Mouse (Mus musculus): ENCODE measurements at regions not wholly inside any gene's neighbourhood (a gene's known extent, or its start where the extent isn't known, plus 50 kb on each side); places are given as distances from the start of the nearest gene placed in this dataset.

DNA sequence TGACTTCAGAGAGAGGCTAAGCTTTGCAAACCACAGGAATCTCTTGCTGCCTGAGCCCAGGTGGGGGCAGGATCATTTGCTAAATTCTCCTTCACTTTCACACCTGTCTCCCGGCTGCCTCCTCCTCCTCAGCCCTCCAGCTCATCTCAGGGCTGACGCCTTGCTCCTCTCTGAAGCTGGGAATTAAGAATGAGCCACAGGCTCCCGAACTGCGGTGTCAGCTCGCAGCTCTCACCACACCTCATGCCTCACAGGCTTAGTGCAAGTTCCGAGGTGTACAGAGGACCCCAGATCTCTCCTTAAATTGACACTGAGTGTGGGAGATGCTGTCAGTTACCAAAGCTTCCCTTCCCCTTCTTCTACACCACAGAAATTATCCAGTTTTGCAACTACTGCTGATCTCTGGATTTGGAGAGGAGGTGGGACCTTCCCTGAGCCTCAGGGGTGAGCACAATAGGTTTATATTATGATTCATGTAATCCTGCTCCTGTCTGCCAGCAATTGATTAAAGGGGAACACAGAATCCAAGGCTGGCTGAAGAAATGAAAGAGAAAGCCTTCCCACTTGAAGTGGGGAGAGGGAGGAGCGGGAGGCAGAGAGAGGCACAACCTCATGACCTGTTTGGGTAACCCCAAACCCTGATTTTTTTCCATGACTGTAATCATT is 456.6 kb upstream of the Tbx3 start:
- DNase-seq (ENCODE audit: low spot score in 2 of 2), result no peak

- DNase-seq (ENCODE audit: low spot score in 2 of 2), result peak in 1 of 2 experiments; percentile 7
Observed at GRCm38 (mm10) chr5:119214937-119215336, 455.5 kb upstream of the Tbx3 start.

- DNase-seq (ENCODE audit: low spot score in 2 of 2), result no peak
Observed at GRCm38 (mm10) chr5:119215364-119215763, 455.1 kb upstream of the Tbx3 start.

GRCm38 (mm10) chr5:119216146-119216545 is 454.3 kb upstream of the Tbx3 start:
- DNase-seq (ENCODE audit: low spot score in 2 of 2), result no peak

DNA sequence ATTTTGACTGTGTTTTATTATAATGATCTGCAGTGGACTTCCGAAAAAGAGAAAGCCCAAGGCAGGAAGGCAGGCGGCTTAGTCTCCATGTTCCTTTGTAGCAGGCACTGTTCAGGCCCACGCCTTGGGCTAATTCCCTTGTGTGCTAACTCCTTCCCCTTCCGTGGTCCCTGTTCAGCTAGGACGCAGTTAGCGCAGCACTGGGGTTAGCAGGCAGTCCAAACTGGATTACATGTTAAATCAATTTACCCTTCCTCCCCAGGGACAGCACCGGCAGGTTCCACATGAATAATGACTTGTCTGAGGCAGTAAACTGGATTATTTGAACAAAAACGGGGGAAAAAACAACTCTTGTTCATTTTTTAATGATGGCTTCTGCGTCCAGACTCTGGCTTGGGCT is 453.4 kb upstream of the Tbx3 start:
- no peak for DNase-seq (ENCODE audit: low spot score in 2 of 2)

GRCm38 (mm10) chr5:119228691-119229090 is 441.8 kb upstream of the Tbx3 start:
- no peak for DNase-seq (ENCODE audit: low spot score in 2 of 2)

DNA sequence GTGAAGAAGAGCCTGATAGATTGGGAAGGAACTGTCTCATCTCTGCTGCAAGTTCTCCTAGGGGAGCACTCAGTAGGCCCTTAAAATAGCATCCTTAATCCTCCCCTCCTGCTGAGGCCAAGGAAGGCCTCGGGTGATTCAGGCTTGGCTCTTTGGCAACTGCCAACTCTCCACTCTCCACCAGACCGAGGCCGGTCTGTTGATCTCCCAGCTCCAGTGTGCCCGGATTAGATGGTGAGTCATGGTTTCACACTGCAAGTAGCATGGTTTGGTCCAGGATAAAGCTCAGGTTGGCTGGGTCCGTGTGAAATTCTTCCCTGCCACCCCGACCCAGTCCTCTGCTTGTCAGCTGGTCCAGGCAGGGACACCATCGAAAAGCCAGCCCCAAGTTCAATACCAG is 437.5 kb upstream of the Tbx3 start:
- no peak for DNase-seq (ENCODE audit: low spot score in 2 of 2)

DNA sequence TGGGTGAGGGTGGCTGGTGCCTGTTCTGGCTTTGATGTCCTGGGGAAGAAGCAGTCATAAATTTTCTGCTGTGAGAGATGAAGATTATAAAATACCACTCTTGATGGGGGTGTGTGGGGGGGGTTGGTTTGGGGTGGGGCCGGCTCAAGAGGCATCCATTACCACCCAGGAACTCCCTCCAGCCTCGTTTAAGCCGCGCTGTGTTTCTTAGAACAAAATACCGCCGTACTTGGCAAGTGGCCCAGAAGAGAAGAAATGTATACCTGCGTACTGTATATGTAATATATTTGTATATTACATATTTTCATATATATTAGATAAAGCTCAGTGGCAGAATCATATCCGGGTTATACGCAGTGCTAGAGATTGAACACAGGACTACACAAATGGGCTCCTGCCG is 434.6 kb upstream of the Tbx3 start:
- no peak for DNase-seq (ENCODE audit: low spot score in 2 of 2)

GRCm38 (mm10) chr5:119246824-119247223 is 423.6 kb upstream of the Tbx3 start:
- peak; percentile 24 to 31 for DNase-seq (ENCODE audit: low spot score in 2 of 2)

DNA sequence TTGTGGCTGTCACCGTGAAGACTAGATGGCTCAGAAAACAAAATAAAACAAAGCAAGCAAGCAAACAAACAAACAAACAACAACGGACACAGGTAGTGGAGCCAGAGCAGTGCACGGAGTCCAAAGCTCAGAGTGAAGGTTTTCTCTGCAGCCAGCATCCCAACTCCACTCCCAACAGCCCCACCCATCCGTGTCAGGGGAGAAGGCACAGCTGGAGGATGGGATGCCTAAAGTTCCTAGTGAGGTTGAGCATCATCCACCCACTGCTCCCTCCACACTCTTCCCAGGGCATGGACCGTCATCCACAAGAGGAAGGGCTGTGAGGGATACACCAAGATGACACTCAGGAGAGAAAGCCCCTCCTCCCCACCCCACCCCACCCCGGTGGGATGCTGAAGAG is 421.8 kb upstream of the Tbx3 start:
- DNase-seq (ENCODE audit: low spot score in 2 of 2), result no peak

DNA sequence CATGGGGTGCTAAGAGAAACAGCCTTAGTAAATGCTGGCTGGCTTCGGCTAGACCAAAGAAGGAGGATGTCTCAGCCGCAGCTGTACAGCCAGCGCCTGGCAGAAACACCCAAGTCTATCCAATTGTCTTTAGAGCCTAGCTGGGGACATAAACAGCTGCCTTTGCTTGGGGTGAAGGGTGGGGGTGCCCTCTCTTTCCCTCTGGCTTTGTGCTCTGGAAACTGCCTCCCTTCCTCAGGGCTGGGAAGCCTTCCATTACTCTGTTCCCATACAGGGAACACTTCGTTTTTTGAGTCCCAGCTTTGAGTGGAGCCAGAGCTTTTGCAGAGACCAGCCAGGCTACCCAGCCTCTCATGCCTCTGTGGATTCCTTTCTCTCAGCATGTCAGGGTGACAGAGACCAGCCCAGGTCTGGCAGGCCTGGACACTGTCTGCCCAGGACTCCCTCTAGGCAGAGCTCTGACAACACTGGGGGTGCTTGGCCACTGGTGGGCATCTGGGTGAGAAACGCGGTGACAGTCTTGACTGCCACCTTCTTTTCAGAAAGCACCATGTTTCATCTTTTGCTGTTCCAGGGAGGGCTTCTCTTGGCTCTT is 421.2 kb upstream of the Tbx3 start:
- no peak for DNase-seq (ENCODE audit: low spot score in 2 of 2)

GRCm38 (mm10) chr5:119251311-119252047 is 419.0 kb upstream of the Tbx3 start:
- DNase-seq (ENCODE audit: low spot score in 2 of 2), result no peak

- no peak for DNase-seq (ENCODE audit: low spot score in 2 of 2)
Observed at GRCm38 (mm10) chr5:119257374-119258120, 412.9 kb upstream of the Tbx3 start.

DNA sequence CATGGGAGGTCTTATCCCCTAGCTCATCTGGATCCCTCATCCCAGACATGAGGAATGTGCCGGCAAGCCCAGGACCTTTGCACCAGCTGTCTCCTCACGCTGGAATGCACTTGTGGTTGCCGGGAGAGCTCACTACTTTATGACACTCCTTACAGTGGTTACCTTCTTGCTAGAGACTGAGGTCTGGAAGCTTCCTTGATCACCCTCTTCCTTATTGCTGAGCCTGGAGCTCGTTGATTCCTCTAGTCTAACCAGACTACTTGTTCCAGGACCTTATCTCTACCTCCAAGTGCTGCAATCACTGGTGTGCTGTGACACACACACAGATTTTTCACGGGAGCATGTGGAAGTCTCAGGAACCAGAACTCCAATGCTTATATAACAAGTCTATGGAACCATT is 411.6 kb upstream of the Tbx3 start:
- no peak for DNase-seq (ENCODE audit: low spot score in 2 of 2)

- DNase-seq (ENCODE audit: low spot score in 2 of 2), result peak; percentile 32 to 48
Observed at GRCm38 (mm10) chr5:119265149-119265890, 405.1 kb upstream of the Tbx3 start.

- no peak for DNase-seq (ENCODE audit: low spot score in 2 of 2)
Observed at GRCm38 (mm10) chr5:119271234-119271852, 399.1 kb upstream of the Tbx3 start.

DNA sequence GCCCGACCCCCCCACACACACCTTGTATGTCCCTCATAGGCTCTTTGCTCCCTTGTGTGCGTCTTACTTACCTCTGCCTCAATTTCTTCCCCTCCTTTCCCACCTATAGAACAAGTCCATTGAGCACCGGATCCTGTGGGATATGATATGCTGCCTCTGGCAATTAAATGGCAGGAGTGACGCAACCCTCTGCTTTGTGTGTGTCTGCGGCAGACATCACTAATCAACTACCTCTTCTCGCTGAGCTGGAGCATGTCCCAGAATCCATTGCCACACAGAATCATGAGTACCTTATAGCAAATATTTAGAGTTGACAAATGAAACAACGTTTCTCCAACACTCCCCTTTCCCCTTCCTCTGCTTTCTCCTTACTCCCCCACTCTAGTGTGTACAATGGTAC is 397.3 kb upstream of the Tbx3 start:
- DNase-seq (ENCODE audit: low spot score in 2 of 2), result no peak

DNA sequence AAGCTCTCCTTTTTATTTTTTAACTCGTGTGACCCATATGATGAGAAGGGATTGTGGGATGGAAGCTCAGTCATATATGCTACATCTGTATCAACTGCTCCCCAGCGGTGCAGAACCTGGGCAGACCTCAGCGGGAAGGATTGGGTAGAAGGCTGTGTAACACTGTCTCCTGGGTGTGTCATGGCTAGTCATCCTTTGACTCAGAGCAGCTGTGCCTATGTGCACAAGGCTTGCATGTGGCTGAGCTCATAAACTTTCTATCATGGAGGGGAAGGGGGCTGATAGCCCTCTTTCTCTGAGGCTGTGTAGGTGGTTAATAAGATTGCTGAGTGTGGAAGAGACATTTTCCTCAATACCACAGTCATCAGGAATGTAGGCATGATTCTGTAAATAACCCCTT is 396.9 kb upstream of the Tbx3 start:
- DNase-seq (ENCODE audit: low spot score in 2 of 2), result no peak

DNA sequence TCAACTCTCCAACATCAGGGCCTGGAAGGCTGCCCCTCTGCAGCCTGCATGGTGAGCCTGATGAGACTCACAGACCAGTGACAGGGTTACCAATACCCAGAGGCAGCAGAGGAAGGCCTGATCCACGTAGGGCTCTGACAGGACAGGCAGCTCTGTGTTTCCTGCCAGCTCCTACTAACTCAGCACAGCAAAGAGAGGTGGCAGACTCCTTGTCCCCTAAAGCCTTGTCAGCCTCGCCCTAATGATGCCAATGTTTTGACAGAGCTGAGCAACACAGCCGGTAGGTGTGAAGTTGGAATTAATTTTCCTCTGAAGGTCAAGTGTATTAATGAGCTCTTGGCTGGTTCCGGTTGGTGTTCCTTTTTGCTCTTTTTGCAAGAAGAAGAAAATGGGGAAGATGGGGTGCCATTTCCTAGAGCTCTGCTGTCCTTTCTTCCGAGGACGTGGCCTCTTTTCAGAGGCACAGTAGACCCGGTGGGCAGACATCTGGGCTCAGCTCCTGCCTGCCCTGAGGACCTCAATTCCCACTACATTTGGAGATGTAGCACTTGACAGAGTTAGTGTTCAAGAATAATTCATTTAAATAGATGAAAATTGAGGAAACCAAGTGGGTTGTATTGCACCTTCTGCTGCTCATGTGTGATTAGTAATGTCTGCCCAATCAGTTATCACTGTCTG is 395.5 kb upstream of the Tbx3 start:
- no peak for DNase-seq (ENCODE audit: low spot score in 2 of 2)

DNA sequence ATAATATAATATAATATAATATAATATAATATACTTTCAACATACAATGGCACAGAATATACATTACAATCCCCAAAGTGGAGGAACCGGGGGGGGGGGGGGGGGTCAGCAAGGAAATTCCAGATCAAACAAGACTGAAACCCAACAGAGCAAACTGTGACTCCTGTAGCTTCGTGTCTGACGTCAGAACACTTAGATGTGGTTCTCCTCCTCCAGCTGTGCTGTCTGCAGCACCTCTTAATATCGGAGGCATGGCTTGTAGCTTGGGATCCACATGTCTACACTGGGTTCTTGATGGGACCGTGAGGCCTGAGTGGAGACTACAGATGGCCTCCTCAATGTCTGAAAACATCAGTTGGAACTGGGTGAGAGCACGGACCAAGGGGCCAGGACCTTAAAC is 390.3 kb upstream of the Tbx3 start:
- DNase-seq (ENCODE audit: low spot score in 2 of 2), result no peak
